Mouse (Mus musculus) urinary bladder, postnatal 10 days (tissue): ENCODE data around the gene Gm20388.
A peak's percentile ranks its signal among the peaks of the same experiment; 100 is the strongest.
"Not testable (repeated sequence)": the region's sequence is repeated elsewhere in the genome, so short reads cannot be mapped to it uniquely, and the experiment has no call there.

Experiments used
- DNase-seq: peaks from one replicate; pipeline ENCODE4 v3.0.0; 2022; ENCODE audit warnings: low spot score

Gm20388 gene

DNA sequence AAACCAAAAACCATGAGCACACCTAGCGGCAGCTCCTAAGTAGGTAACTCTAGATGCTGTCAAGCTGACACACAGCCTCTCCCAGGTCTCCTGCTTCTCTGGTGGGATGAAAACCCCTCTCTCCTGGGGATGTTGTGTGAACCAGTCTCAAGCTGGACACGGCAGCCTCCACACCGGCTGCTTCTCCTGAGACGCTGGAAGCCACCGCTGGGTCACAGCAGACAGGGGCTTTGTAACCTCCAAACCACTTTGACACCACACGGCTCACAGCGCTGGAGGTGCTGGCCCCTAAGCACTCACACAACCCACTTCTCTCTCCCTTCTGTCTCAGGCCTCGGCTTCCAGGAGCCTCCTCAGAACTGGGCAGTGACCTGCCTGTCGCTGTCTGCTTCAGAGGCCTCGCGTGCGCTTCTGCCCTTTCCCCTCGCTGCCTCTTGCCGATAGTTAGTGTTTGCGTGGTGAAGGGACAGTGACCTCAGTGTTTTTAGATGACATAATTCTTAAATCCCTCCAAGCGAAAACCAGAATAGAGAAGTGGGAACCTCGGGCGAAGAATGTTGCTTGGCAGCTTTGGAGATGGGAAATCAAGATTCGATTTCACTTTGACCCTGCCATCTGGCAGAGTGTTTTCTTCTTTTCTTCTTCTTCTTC lies 809.1 kb downstream of the Gm20388 start:
- no peak for DNase-seq

GRCm38 (mm10) chr8:120723025-120723424 lies 812.4 kb downstream of the Gm20388 start:
- no peak for DNase-seq

DNA sequence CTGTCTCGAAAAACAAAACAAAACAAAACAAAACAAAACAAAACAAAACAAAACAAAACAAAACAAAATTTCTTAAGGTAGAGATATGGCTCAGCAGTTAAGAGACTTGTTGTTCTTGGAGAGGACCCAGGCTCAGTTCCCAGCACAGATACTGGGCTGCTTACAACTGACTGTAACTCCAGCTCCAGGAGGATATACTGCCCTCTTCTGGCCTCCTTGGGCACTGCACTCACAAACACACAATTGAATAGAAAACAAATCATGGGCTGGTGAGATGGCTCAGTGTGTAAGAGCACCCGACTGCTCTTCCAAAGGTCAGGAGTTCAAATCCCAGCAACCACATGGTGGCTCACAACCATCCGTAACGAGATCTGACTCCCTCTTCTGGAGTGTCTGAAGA lies 813.5 kb downstream of the Gm20388 start:
- not testable (repeated sequence) for DNase-seq

DNA sequence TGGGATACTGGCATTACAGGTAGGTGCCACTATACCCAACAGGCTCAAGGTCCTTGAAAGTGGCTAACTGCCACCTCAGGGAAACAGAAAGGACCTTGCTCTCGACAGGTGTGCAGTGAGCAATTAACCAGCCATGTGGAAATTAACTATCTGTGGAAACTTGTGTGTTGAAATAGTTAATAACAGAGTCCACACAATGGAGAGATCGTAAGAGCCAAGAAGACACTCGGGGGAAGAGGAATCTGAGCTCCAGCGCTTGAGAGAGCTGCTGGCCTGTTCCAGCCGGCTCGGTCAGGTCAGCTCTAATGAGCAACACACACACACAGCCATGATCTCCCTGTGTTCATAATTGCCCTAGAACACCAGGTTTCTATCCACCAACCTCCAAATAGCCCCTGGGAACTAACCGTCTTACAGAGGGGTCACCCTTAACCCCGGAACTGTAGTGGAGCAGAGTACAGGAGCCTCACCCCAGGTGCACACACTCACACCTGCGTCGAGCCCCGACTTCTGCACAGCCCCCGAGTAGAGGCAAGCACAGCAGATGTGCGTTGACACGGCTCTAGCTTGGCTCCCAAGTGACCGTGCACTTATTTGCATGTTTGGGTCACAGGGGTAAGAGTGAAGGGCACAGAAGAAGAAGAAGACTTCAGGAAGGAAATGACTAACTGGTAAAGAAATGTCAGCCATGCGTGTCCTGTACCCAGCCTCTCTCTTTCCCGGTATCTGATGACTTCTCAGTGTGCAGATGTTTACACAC lies 814.4 kb downstream of the Gm20388 start:
- DNase-seq, result no peak

DNA sequence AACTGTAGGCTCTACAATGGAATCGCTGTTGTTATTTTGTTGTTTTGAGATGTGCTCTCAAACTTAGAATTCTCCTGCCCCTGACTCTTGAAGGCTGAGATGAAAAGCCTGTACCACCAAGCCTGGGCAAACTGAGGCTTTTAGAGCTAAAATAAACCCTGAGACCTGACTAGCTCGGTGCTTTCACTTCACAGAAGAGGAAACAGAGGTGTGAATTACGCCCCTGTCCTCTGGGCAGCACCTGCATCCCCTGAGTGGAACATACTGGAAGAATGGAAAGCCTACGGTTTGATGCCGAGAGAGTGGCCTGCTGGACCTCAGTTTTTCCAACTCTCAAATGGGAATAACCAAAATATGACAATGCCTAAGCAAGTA lies 814.9 kb downstream of the Gm20388 start:
- no peak for DNase-seq

- no peak for DNase-seq
These were observed 815.4 kb downstream of the Gm20388 start for GRCm38 (mm10) chr8:120726051-120726450.

- DNase-seq, result no peak
These were observed 818.0 kb downstream of the Gm20388 start for GRCm38 (mm10) chr8:120728488-120729160.

- DNase-seq, result no peak
These were observed 820.9 kb downstream of the Gm20388 start for GRCm38 (mm10) chr8:120731582-120731981.

DNA sequence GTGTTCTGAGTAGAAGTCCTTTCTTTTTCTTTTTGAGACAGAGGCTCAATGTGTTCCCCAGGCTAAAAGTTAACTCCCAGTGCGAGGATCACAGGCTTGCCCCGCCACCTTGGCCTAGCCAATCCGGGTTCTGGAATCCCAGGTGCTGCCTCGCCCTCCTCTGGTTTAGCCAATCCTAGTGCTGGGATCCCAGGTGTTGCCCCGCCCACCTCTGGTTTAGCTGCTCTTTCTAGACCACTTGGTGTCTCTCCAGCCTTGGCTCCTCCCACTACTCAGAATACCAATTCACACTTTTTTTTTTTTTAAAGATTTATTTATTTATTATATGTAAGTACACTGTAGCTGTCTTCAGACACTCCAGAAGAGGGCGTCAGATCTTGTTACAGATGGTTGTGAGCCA lies 821.4 kb downstream of the Gm20388 start:
- DNase-seq, result no peak

GRCm38 (mm10) chr8:120735770-120736481 lies 825.3 kb downstream of the Gm20388 start, which contains the start of gene Irf8:
Irf8 (plus strand) TSS chr8:120736358.
- DNase-seq, result peak; percentile 57

DNA sequence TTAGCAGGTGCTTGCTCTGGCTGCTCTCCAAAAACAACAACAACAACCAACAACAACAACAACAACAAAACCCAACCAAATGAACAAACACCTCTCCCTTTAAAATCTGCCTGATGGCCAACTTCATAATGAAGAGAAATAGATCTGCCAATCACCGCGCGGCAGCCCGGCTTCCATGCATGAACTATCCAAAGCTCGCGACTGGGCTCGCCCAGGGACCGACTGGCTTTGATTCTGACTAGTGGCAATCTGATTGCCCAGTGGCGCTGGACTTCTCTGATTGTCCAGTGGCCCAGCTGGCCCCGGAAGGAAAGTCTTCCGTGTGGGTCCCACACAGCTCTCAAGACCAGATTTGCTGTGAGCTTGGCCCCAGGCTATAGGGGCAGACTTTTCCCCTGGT lies 825.8 kb downstream of the Gm20388 start:
- DNase-seq, result no peak

- no peak for DNase-seq
These were observed 826.5 kb downstream of the Gm20388 start for GRCm38 (mm10) chr8:120737166-120737565.

DNA sequence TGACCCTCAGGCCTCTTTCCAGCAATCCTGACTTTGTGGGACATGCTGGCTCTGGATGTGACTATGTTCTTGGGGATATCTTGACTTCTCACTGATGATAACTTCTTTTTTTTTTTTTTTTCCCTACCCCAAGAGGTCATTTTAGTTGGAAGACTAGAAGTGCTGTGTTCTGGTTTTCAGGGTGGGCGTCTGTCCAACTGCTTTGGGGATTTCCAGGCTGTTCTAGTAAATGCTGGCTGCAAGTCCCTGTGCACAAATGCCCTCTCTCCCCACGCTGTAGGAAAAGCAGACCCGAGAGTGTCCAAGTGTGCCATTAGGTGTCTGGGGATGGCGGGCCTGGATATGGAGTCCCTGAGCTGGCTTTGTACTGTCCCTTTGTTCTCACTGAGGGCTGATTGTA lies 828.1 kb downstream of the Gm20388 start:
- DNase-seq, result no peak

- no peak for DNase-seq
These were observed 828.9 kb downstream of the Gm20388 start for GRCm38 (mm10) chr8:120739526-120739925.

- no peak for DNase-seq
These were observed 829.9 kb downstream of the Gm20388 start for GRCm38 (mm10) chr8:120740579-120740978.

DNA sequence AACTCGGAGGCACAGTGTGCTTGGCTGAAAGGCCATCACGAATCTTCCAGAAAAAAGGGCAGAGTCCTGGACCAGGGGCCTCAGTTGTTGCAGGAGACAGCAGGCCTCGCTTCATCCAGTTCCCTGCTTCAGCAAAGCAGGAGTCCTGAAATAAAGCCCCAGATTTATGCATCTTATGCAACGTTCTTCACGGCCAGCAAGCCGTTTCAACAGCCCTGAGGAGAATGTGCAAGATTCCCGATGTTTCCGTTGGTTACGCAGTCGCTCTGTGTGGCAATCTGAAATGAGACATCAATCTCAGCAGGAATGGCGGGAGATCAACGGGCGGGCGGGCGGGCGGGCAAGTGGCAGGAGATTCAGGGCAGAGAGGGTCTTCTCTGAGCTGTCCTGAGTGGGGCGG lies 830.4 kb downstream of the Gm20388 start:
- DNase-seq, result no peak

GRCm38 (mm10) chr8:120741815-120742530 lies 831.3 kb downstream of the Gm20388 start:
- DNase-seq, result no peak

DNA sequence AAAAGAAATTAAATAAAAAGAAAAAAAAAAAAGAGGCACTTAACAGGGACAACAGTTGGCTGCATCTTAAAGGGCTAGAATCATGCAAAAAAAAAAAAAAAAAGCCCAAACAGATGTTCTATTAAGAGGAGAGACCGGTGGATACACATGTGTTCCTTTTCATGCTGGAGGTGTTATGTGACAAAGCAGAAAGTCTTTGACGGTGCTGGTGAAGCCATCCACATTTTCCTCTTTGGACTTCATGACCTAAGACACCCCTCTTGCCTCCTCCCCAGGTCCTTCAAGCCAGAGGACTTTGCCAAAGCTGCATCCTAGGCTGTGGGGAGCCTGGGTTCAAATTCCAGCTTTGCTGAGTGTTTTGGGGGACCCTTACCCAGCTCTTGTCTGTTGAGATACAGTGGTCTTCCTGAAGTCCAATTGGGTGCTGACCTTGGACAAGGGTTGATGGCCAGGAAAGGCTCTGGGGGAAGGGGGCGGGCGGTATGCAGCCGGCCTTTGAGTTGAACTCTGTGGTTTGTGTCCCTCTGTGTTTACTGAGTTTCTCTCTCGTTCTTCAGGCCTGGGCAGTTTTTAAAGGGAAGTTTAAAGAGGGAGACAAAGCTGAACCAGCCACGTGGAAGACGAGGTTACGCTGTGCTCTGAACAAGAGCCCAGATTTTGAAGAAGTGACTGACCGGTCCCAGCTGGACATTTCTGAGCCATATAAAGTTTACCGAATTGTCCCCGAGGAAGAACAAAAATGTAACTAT lies 832.7 kb downstream of the Gm20388 start:
- DNase-seq, result no peak

DNA sequence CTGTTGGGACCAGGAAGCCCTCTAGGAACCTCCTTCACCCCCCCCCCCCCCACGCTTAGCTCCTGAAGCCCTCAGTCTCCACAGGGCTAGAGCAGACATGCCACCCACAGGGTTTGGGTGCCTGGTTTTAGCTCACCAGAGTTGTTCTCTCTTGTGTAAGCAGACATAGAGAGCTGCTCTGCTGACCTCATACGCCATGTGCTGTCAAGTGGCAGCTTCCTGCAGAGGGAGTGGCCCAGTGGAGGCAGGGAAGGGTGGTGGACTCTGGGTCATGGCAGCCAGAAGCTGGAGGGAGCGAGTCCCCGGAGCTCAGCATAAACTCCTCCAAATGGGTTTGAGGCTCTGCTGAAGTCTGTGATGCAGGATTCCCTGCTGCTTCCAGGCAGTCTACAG lies 833.3 kb downstream of the Gm20388 start:
- no peak for DNase-seq

DNA sequence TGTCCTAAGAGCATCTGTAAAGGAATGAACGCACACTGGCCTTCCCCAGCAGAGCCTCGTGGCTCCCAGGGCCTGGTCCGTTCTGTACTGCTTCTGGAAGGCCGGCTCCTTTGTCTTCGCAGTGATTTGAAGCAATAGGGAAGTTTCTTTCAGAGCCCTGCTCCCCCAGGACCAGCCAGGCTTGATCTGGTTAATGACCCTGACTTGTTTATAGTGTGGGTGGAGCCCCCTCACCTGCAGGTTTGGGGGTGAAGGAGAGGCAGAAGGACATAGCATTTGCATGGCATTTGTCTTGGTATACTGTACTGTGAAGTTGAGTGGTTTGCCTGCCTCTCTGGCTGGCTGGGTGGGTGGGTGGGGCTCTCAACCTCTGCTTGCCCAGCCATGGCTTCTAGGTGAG lies 833.8 kb downstream of the Gm20388 start:
- no peak for DNase-seq

DNA sequence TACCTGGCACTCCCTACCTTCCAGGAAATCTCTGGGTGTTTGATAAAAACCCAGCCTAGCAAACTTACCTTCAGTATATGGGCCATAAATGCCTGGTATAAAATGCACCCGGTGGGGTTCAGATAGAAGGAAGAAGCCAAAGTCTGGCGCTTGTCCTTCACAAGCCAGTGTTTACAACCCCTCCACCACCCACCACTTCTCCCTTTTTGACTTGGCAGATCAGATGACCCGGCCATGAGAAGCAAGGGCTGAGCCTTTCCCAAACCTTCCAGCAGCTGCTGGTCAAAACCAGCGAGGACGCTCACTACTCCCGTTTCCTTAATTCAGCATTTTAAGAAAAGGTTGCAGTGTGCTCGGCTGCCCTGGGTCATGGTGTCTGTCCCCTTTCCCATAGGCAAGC lies 834.6 kb downstream of the Gm20388 start:
- DNase-seq, result no peak
